Mouse (Mus musculus) bone marrow macrophage, adult 2 months (primary cell): ENCODE data around the gene 4930568D16Rik.

Experiments used
- CTCF ChIP-seq: IDR thresholded peaks from 2 replicates; pipeline ENCODE4 v1.5.1; 2012; ENCODE audit warnings: low read depth, mild to moderate bottlenecking, low read length, moderate library complexity
- POLR2A ChIP-seq: IDR thresholded peaks from 2 replicates; pipeline ENCODE4 v1.6.1; 2012; ENCODE audit warnings: mild to moderate bottlenecking, low read depth, low read length, borderline replicate concordance

DNA sequence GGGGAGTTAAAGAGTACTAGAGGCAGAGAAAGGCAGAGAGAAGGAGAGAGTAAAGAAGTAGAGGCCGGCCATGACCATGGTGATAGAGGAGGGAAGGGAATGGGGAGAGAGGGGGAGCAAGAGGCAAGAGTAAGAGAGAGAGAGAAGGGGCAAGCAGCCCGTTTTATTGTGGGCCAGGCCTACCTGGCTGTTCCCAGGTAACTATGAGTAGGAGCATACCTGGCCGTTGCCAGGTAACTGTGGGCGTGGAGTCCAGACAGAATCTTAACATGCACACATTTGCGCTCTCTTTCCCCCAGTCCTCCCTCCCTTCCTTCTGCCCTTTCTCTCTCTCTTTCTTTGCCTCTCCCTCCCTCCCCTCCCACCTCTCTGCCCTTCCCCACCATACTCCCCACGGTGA, 39.7 kb upstream of the 4930568D16Rik start:
- no peak for TF ChIP-seq POLR2A
- no peak for TF ChIP-seq CTCF
